In genomic region chr2:105688436-105689303, GRCm38 (mm10) we compare ENCODE assay signal across 8 mouse cellular contexts. TPM values are rescaled to one million over a fixed set of nuclear protein-coding genes. Genes with fewer than 3 reads are reported as not detected.
DNase-seq lines count a peak whose midpoint lies in the region; ATAC-seq and TF ChIP-seq lines count a peak whose summit lies in the region.

No protein-coding gene starts in this region.

- no peaks in the 10 kb centered on the region for H3K9me3 ChIP-seq in lung, embryonic 16.5 days (ENCODE audit: control insufficient read depth, low read length)
- no peaks in the 10 kb centered on the region for H3K9me3 ChIP-seq in liver, embryonic 12.5 days (replicated peaks)
- H3K9me3 ChIP-seq in stomach, postnatal 0 days (ENCODE audit: control insufficient read depth, low read length): no peaks in the 10 kb centered on the region

- H3K9ac ChIP-seq in lung, embryonic 16.5 days (ENCODE audit: low read length): no peak overlapping the region
- no peak overlapping the region for H3K9ac ChIP-seq in liver, embryonic 12.5 days
- H3K9ac ChIP-seq in stomach, postnatal 0 days (ENCODE audit: low read length): no peak overlapping the region

- no peaks in the 10 kb centered on the region; the same call in none of the 2 replicates for H3K4me1 ChIP-seq in lung, embryonic 16.5 days (replicated peaks; ENCODE audit: control insufficient read depth, insufficient read depth, low read length)
- no peaks in the 10 kb centered on the region; the same call in 1 of the 2 replicates for H3K4me1 ChIP-seq in embryonic fibroblast, embryonic 13.5 days (ENCODE audit: control insufficient read depth, insufficient read depth, low read length)
- no peaks in the 10 kb centered on the region; the same call in 1 of the 2 replicates for H3K4me1 ChIP-seq in liver, embryonic 12.5 days
- no peaks in the 10 kb centered on the region for H3K4me1 ChIP-seq in stomach, postnatal 0 days (replicated peaks; ENCODE audit: control insufficient read depth, insufficient read depth)

- H3K36me3 ChIP-seq in lung, embryonic 16.5 days (ENCODE audit: control insufficient read depth, insufficient read depth, low read length): no peaks in the 10 kb centered on the region
- no peaks in the 10 kb centered on the region for H3K36me3 ChIP-seq in liver, embryonic 12.5 days
- H3K36me3 ChIP-seq in stomach, postnatal 0 days (ENCODE audit: control insufficient read depth, insufficient read depth, low read length): no peaks in the 10 kb centered on the region

- no peak for TF ChIP-seq POLR2A in embryonic fibroblast, embryonic 13.5 days (IDR thresholded peaks at IDR 0.05; ENCODE audit: low read depth, low read length)

- 2% methylated on average over 25 of the region's 25 CpGs for WGBS in lung, embryonic 16.5 days
- 2% methylated on average over 25 of the region's 25 CpGs for WGBS in liver, embryonic 12.5 days (ENCODE audit: insufficient replicate concordance)
- 3% methylated on average over 25 of the region's 25 CpGs for WGBS in stomach, postnatal 0 days

- no peak for ATAC-seq in lung, embryonic 16.5 days (ENCODE audit: low read depth)
- no peak for ATAC-seq in liver, embryonic 12.5 days
- ATAC-seq in stomach, postnatal 0 days (ENCODE audit: low FRiP score, low TSS enrichment): no peak

- H3K4me3 ChIP-seq in lung, embryonic 16.5 days (ENCODE audit: low read length): 0 out of 2 replicates have a peak overlapping the region, but pooled peaks have one; percentile 2
- peak overlapping the region; percentile 30 for H3K4me3 ChIP-seq in embryonic fibroblast, embryonic 13.5 days (ENCODE audit: insufficient read depth, low read length)
- H3K4me3 ChIP-seq in liver, embryonic 12.5 days: no peak overlapping the region
- H3K4me3 ChIP-seq in stomach, postnatal 0 days (ENCODE audit: low read depth, low read length): peak overlapping the region; percentile 6

- TF ChIP-seq CTCF in embryonic fibroblast, embryonic 13.5 days (IDR thresholded peaks at IDR 0.05; ENCODE audit: borderline replicate concordance, insufficient read depth, low read length): no peak
- no peak for TF ChIP-seq CTCF in stomach, postnatal 0 days (IDR thresholded peaks at IDR 0.05; ENCODE audit: low read depth)

- no peak overlapping the region for H3K27ac ChIP-seq in lung, embryonic 16.5 days (ENCODE audit: low read length)
- no peak overlapping the region for H3K27ac ChIP-seq in embryonic fibroblast, embryonic 13.5 days (ENCODE audit: insufficient read depth, low read length)
- no peak overlapping the region for H3K27ac ChIP-seq in liver, embryonic 12.5 days
- H3K27ac ChIP-seq in stomach, postnatal 0 days (replicated peaks): no peak overlapping the region

- peaks cover 92% of the 10 kb centered on the region for H3K27me3 ChIP-seq in lung, embryonic 16.5 days (ENCODE audit: control insufficient read depth, insufficient read depth, low read depth, low read length)
- H3K27me3 ChIP-seq in liver, embryonic 12.5 days (replicated peaks): peaks cover 97% of the 10 kb centered on the region
- peaks cover 25% of the 10 kb centered on the region for H3K27me3 ChIP-seq in stomach, postnatal 0 days (ENCODE audit: control insufficient read depth, insufficient read depth, low read length)

- no peak for TF ChIP-seq EP300 in stomach, postnatal 0 days (optimal IDR thresholded peaks at IDR 0.05)

- H3K4me2 ChIP-seq in lung, embryonic 16.5 days (ENCODE audit: low read depth, low read length): 0 out of 2 replicates have a peak overlapping the region, but pooled peaks have one; percentile 14
- peak overlapping the region; percentile 30; the same call in 1 of the 2 replicates for H3K4me2 ChIP-seq in liver, embryonic 12.5 days
- peak overlapping the region; percentile 18 for H3K4me2 ChIP-seq in stomach, postnatal 0 days (replicated peaks; ENCODE audit: low read depth)

- DNase-seq in lung, postnatal 14 days: no peak
- DNase-seq in stomach, postnatal 0 days (ENCODE audit: low spot score): no peak
- no peak for DNase-seq in frontal cortex, postnatal 10 days (ENCODE audit: low spot score in 2 of 2)
- no peak for DNase-seq in urinary bladder, postnatal 10 days (ENCODE audit: low spot score)
- no peak for DNase-seq in urinary bladder, postnatal 14 days (ENCODE audit: low spot score)

RNA-seq across cellular contexts. Expression of gene Pax6, which starts 20.0 kb away (rescaled TPM):
- 0.16 TPM in 1 of 2 replicates, not detected in the other for polyA plus RNA-seq in lung, embryonic 16.5 days (2015; fragmentation: Nextera tagmentation; extraction: Ambion mirVana)
- 1.8 and 2.2 TPM in 2 replicates for polyA plus RNA-seq in embryonic fibroblast, embryonic 13.5 days (2011; ENCODE audit: insufficient read length, low read depth, missing spikeins)
- 0.05 TPM in 1 of 2 replicates, not detected in the other for polyA plus RNA-seq in liver, embryonic 12.5 days (2016; fragmentation: Nextera tagmentation; extraction: Ambion mirVana)
- polyA plus RNA-seq in stomach, postnatal 0 days (2015; fragmentation: Nextera tagmentation; extraction: Ambion mirVana): 0.63 and 0.67 TPM in 2 replicates
